Mouse (Mus musculus): ENCODE data around the gene Hoxb7. TPM values are rescaled to one million over a fixed set of nuclear protein-coding genes. Genes with fewer than 3 reads are reported as not detected.

Hoxb7 gene
- polyA plus RNA-seq (2016; fragmentation: Nextera tagmentation; extraction: Ambion mirVana): not detected in 2 replicates

DNA sequence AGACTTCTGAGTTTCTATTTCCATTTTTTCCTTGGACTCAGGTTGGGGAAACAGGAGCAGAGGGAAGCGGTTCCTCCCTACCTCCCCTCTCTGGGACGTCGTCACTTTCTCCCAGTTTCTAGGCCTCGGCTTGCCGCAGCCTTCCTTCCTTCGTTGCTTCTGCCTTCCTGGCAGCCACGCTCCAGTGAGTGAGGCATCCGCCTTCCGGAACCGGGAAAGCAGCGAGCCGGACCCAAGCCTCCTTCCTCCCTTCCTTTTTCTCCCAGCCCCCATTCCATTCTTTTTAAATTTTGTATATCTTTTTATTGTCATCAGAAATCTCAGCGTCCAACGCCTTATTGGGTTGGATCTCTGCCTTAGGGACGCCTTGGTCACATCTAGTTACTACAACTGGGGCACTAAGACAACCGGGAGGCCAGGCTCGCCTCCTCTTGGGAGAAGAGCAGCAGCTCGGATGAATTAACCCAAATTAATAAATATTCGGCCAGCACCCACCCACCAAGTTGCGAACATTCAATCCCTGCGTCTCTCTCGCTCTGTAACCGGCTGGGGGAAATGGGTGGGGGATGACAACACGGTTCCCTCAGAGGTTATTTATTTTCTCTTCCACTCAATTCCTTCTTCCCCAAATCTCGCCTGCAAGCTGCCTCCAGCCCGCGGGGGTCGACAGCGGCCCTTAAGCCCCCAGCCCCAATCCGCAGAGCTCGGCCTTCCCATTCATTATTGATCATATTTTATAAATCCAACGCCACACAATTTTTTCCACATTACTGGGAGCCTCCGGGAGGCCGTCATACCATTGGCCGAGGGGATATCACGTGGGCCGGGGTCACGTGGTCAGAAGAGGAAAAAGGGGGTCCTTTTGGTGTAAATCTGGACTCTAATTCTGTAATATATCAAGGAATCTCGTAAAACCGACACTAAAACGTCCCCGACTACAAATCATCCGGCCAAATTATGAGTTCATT lies at the start of gene Hoxb7:
Gene Hoxb7, plus strand, starts transcription at position 853 of the 968 bp plus-strand sequence.
- Histone ChIP-seq H3K9me3 (replicated peaks) (no peaks in the 10 kb centered on the region), H3K4me3 (peak within 1 kb of the TSS; percentile 30), H3K36me3 (no peaks in the 10 kb centered on the region), H3K27ac (replicated peaks) (no peak within 1 kb of the TSS), H3K27me3 (ENCODE audit: low read depth, poor library complexity, severe bottlenecking) (peaks cover 100% of the 10 kb centered on the region), H3K4me1 (peaks cover 32% of the 10 kb centered on the region)
- 1% methylated on average over 43 of the region's 43 CpGs for WGBS
- DNase-seq (ENCODE audit: low spot score): no peak

DNA sequence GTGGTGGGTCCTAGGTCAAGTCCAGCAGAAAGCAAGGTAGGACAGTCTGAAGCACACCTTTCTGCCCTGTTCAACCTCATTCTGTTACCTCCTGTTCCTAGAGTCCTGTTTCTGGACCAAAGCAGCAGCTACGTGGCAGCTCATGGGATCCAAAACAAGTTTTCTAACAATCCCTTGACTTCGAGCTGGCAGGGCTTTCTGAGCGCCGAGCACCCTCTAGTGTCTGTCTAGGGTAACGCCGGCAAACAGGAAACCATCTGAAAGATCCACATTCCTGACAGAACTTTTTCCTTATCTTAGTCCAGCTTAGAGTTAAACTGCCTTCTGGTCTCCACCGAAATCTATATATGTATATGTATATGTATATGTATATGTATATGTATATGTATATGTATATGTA lies 46.2 kb upstream of the Hoxb7 start:
- Histone ChIP-seq H3K4me1 (no peaks in the 10 kb centered on the region), H3K36me3 (no peaks in the 10 kb centered on the region), H3K27ac (replicated peaks) (no peak overlapping the region), H3K27me3 (ENCODE audit: low read depth, poor library complexity, severe bottlenecking) (peaks cover 54% of the 10 kb centered on the region), H3K4me3 (no peak overlapping the region), H3K9me3 (replicated peaks) (no peaks in the 10 kb centered on the region)
- 2% methylated on average over 7 of the region's 7 CpGs for WGBS
- peak; percentile 49 for DNase-seq (ENCODE audit: low spot score)

DNA sequence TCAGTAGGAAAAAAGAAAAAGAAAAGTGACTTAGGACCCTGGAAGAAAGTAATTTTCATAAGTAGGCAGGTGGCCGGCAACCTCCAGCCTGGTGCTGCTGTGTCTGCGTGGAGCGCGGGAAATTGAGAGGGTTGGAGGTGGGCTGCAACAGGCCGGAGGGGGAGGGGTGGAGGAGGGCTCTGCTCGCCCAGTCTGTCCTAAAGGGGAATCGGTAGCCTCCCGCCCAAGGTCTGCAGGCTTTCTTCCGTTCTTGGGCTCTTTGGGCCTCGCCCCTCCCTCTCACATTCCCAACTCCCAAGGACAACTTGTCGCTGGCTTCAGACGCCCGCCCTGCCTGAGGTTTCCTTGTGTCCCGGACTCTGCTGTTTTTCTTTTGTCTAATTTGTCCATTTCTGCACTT lies 35.5 kb upstream of the Hoxb7 start:
- no peaks in the 10 kb centered on the region for H3K4me1 ChIP-seq
- 0% methylated on average over 14 of the region's 14 CpGs for WGBS
- peak; percentile 23 for DNase-seq (ENCODE audit: low spot score)

DNA sequence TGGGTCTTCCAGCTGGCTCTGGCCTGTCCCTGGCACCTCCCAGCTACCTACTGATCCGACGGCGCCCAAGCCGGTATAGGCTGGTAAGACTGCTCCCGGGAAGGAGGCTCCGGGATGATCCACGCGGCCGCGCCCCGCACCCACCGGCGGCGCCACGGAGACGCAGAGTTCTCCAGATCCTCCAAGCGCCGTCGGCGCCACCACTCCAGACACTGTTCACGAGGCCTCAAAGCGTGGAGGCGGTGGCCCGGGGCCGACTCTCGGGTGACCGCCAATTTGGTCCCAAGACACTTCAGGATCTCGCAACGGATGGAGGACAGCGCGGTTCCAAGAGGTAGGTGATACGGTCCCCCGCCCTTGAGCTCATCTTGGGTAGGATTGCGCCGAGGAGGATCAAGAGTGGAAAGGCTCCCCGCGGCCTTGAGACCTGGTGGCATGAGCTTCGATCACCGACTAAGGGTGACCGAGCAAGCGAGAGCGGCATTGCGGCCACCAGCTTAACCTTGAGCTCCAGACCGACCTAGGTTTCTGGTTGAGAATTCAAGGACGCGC lies 34.9 kb upstream of the Hoxb7 start:
- Histone ChIP-seq H3K36me3 (no peaks in the 10 kb centered on the region), H3K4me3 (no peak overlapping the region), H3K9me3 (replicated peaks) (no peaks in the 10 kb centered on the region), H3K27me3 (ENCODE audit: low read depth, poor library complexity, severe bottlenecking) (peaks cover 100% of the 10 kb centered on the region), H3K27ac (replicated peaks) (no peak overlapping the region), H3K4me1 (no peaks in the 10 kb centered on the region)
- 1% methylated on average over 46 of the region's 46 CpGs for WGBS
- peak; percentile 40 for DNase-seq (ENCODE audit: low spot score)

More for the DNA sequence above, 35.5 kb upstream of the Hoxb7 start:
- Histone ChIP-seq H3K27ac (replicated peaks) (no peak overlapping the region), H3K36me3 (no peaks in the 10 kb centered on the region), H3K9me3 (replicated peaks) (no peaks in the 10 kb centered on the region), H3K27me3 (ENCODE audit: low read depth, poor library complexity, severe bottlenecking) (peaks cover 100% of the 10 kb centered on the region), H3K4me3 (no peak overlapping the region)

DNA sequence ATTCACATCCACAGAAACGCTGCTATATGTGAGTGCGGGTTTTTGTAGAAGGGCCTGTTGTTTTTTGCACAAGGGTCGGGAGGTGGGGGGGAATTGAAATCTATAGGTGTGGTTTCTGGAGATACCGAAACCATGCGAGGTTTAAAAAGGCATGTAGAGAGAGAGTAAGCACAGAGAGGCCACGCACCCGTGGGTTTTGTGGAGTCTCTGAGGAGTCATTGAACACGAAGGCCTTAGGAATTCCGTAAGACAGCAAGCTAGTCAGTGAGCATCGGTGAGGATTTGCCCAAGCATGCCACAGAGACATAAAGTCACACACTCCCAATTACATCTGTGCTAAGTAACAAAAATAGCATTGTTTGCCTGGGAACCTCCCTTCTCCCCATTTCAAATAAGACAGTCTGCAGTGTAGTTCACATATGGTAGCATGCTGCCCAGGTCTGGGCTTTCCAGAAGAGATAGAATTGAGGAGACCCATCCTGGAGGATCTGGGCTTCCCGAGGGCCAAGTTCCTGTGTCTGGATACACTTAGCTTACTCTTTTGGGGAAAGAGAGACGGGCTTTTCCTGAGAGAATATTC lies 33.8 kb upstream of the Hoxb7 start:
- Histone ChIP-seq H3K27me3 (ENCODE audit: low read depth, poor library complexity, severe bottlenecking) (peaks cover 100% of the 10 kb centered on the region), H3K36me3 (no peaks in the 10 kb centered on the region), H3K9me3 (replicated peaks) (no peaks in the 10 kb centered on the region), H3K27ac (replicated peaks) (no peak overlapping the region), H3K4me3 (no peak overlapping the region), H3K4me1 (no peaks in the 10 kb centered on the region)
- DNase-seq (ENCODE audit: low spot score): peak; percentile 17
- WGBS: 2% methylated on average over 12 of the region's 12 CpGs

DNA sequence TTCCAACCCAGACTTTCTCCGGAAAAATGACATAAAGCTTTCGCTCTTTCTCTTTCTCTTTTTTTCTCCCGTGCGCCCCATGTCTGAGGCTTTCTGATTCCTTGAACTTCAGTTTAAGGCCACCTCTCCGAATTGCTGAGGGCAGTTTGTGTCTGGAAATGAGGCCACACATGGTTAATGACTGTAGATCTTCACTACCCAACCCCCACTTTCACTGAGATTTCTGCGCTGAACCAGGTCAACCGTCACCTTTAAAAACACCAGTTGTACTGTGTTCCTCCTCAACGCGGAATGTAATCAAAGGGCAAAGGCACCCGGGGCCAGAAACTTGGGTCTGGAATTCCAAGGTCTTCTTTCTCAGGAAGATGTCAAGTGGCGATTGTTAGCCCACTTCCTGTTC lies 32.2 kb upstream of the Hoxb7 start:
- H3K36me3 ChIP-seq: no peaks in the 10 kb centered on the region
- no peak overlapping the region for H3K4me3 ChIP-seq
- 2% methylated on average over 11 of the region's 11 CpGs for WGBS
- H3K9me3 ChIP-seq (replicated peaks): no peaks in the 10 kb centered on the region
- no peak overlapping the region for H3K27ac ChIP-seq (replicated peaks)
- DNase-seq (ENCODE audit: low spot score): peak; percentile 17
- H3K27me3 ChIP-seq (ENCODE audit: low read depth, poor library complexity, severe bottlenecking): peaks cover 100% of the 10 kb centered on the region
- H3K4me1 ChIP-seq: no peaks in the 10 kb centered on the region

DNA sequence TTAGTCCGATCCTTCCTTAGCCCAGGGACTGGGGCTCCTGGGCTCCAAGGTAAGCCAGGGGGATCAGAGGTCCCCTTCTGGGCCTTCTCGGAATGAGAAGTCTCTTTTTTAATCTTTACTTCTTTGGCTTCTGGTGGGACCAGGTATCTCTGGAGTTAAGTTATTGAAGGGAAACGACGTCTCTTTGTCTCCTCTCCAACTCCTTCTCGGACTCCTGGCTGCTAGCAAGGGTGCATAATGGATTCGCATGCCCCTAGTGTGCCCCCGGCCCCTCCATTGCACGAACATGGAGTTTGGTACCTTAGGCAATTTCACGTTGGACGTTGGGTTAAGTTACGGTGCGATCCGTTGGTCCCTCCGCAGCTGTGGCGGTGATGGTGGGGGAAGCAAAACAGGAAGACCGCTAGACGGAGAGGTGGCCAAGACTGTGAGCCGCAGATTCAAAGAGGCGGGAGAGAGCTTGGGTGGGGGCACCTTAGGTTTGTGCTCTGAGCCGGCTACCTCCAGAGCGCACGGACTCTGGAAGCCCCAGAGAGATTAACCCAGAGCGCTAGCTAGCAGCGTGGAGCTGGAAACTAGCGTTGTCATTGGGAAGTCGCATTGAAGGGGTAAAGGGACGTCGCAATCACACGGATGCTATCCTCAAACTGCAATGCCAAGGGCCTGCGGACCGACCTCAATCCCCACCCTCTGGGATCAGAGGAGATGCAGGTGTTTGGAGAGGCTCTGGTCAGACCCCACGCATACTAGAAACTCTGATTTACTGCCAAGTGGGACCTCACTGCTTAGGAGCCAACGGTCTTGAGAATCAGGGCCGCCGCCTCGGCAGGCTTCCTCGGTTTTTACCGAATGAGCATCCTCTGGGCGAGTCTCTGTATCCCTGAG lies 31.1 kb upstream of the Hoxb7 start:
- Histone ChIP-seq H3K27me3 (ENCODE audit: low read depth, poor library complexity, severe bottlenecking) (peaks cover 100% of the 10 kb centered on the region), H3K36me3 (no peaks in the 10 kb centered on the region), H3K4me1 (no peaks in the 10 kb centered on the region), H3K9me3 (replicated peaks) (no peaks in the 10 kb centered on the region), H3K4me3 (no peak overlapping the region), H3K27ac (replicated peaks) (no peak overlapping the region)
- 1% methylated on average over 39 of the region's 39 CpGs for WGBS
- peak; percentile 34 for DNase-seq (ENCODE audit: low spot score)

DNA sequence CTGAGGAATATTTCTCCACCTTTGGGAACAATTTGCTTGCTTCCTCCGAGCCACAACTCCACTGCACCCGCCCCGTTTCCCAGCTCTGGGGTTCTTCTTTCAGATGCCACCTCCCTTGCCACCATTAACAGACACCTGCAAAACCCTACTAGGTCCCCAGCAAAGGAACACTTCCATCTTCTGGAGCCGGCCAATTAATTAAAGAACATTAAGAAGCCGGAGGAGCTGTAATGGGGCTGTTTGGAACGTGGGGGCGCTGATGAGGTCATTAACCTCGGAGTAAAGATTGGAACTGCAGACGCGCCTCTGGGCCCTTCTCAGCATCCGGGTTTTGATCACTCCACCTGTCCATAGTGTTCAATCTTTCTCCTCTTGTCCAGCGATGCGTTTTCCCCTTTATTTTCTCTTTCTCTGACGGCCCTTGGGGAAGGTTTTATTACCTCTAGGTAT lies 30.4 kb upstream of the Hoxb7 start:
- peak; percentile 26 for DNase-seq (ENCODE audit: low spot score)
- Histone ChIP-seq H3K9me3 (replicated peaks) (no peaks in the 10 kb centered on the region), H3K27me3 (ENCODE audit: low read depth, poor library complexity, severe bottlenecking) (peaks cover 100% of the 10 kb centered on the region), H3K4me1 (no peaks in the 10 kb centered on the region), H3K27ac (replicated peaks) (no peak overlapping the region), H3K4me3 (no peak overlapping the region), H3K36me3 (no peaks in the 10 kb centered on the region)
- 1% methylated on average over 14 of the region's 14 CpGs for WGBS

DNA sequence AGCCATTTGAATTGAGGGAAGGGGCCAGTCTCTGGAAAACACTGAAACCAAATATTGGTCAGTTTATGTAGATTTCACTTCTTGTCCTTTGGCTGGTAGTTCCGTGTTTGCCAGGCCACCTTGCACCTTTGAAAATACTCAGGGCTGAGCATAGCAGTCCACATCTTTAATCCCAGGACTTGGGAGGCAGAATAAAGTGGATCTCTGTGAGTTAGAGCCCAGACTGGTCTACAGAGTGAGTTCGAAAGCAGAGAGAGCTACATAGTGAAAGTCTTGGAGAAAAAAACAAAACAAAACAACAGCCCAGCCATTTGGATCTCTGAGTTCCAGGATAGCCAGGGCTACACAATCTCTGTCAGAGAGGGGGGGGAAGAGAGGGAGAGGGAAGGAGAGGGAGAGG lies 29.3 kb upstream of the Hoxb7 start:
- 27% methylated on average over 2 of the region's 2 CpGs for WGBS
- Histone ChIP-seq H3K27me3 (ENCODE audit: low read depth, poor library complexity, severe bottlenecking) (peaks cover 100% of the 10 kb centered on the region), H3K4me3 (no peak overlapping the region), H3K27ac (replicated peaks) (no peak overlapping the region), H3K9me3 (replicated peaks) (no peaks in the 10 kb centered on the region), H3K36me3 (no peaks in the 10 kb centered on the region), H3K4me1 (no peaks in the 10 kb centered on the region)
- DNase-seq (ENCODE audit: low spot score): no peak

DNA sequence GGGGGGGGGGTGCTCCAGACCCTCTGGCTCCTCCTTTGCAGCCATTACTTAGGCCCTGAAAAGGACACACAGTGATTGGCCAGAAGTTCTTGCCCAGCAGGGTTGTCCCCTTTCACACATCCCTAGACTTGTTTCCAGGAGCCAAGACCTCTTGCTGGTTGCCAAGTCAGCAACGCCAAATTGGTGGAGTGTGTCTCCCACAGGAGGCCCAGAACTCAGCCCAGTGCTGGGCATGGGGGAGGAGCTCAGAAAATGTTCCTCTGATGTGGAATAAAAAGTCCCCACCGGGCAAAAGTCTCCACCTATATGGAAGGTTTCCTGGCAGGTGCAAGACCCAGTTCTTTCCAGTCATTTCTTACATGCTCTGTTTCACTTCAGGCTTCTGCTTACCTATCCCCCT lies 27.4 kb upstream of the Hoxb7 start:
- WGBS: 6% methylated on average over 2 of the region's 2 CpGs
- H3K4me3 ChIP-seq: no peak overlapping the region
- DNase-seq (ENCODE audit: low spot score): peak; percentile 20

DNA sequence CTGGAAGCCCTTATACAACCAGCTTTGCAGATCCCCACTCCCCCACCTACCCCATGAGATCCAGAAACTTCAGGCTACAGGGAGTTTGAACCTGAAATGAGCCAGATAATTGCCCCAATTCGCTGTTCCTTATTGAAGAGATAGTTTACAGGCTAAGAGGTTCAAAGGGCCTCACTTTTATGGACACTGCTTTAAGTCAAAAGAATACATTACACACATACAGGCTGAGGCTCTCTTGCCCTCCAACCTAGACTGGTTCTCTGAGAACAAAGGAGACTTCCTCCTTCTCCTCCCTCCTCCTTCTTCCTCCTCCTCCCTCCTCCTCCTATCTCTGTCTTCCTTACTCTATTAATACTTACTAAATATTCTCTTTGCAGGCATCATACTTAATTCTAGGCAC lies 26.9 kb upstream of the Hoxb7 start:
- WGBS: 6% methylated on average over 1 of the region's 1 CpGs
- DNase-seq (ENCODE audit: low spot score): no peak
- no peak overlapping the region for H3K27ac ChIP-seq (replicated peaks)
- peaks cover 100% of the 10 kb centered on the region for H3K27me3 ChIP-seq (ENCODE audit: low read depth, poor library complexity, severe bottlenecking)
- H3K4me1 ChIP-seq: no peaks in the 10 kb centered on the region
- no peak overlapping the region for H3K4me3 ChIP-seq
- no peaks in the 10 kb centered on the region for H3K9me3 ChIP-seq (replicated peaks)
- H3K36me3 ChIP-seq: no peaks in the 10 kb centered on the region

More for the DNA sequence above, 27.4 kb upstream of the Hoxb7 start:
- Histone ChIP-seq H3K27ac (replicated peaks) (no peak overlapping the region), H3K27me3 (ENCODE audit: low read depth, poor library complexity, severe bottlenecking) (peaks cover 100% of the 10 kb centered on the region), H3K4me1 (no peaks in the 10 kb centered on the region), H3K9me3 (replicated peaks) (no peaks in the 10 kb centered on the region), H3K36me3 (no peaks in the 10 kb centered on the region)

DNA sequence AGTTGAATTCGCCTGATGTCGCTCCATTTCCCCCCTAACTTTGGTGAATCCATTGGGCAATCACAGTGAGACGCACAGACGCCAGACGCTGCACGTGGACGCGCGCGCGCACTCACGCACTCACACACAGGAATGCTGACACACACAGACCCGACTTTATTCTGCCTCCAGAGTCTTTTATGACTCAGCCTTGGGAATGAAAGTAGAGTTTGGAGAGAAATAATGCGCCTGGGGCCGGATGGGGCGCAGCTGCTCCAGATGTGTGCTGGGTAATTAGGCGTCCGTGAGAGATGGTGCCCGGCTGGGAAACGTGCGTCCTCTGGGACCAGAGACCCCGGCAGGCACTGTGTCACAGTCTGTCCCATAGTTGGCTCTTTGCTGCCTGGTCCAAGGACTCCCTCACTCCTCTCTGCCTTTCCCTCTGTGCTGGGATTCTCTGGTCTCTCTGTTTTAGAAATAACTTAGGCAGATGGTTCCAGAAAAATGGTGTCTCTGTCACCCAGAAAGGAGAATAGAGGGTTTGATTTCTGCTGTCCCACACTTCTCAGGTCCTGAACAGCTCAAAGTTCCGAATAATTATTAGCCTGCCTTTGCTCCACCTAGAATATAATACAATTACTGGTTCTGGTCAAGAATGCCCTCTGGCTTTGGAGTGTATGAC lies 26.0 kb upstream of the Hoxb7 start:
- 2% methylated on average over 23 of the region's 23 CpGs for WGBS
- Histone ChIP-seq H3K4me3 (no peak overlapping the region), H3K9me3 (replicated peaks) (no peaks in the 10 kb centered on the region), H3K27me3 (ENCODE audit: low read depth, poor library complexity, severe bottlenecking) (peaks cover 100% of the 10 kb centered on the region), H3K36me3 (no peaks in the 10 kb centered on the region), H3K4me1 (no peaks in the 10 kb centered on the region), H3K27ac (replicated peaks) (no peak overlapping the region)
- DNase-seq (ENCODE audit: low spot score): peak; percentile 29

All from midbrain, embryonic 10.5 days (tissue).